Mouse (Mus musculus): ENCODE results near the gene Mertk.

DNA sequence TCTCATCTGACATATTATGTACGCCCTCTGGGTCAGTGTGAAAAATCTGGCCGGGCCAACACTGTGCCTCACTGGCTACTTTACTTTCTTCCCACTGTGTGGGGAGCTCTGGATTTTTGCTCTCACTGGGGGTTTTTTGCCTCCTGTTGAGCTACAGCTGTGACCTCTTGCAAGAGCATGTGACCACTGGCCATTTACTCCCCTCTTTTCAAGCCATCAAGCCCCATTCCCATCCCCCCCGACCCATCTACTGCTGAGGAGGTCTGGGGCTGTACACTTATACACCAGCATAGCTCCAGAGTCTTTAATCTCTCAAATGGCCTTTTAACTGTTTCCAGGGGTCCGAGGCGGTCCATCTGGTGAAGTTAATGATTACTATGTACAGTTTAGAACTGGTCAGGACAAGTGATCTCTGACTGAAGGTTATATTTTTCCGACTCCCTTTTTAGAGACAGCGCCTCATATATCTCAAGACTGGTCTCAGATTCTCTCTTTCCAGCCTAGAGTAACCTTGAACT lies 16.0 kb downstream of the Mertk start:
- TF ChIP-seq POLR2A (IDR thresholded peaks at IDR 0.05; ENCODE audit: control insufficient read depth, low read depth, low read length) (no peak), CTCF (IDR thresholded peaks at IDR 0.05; ENCODE audit: control insufficient read depth, insufficient read depth, insufficient replicate concordance, low read depth, low read length) (no peak)
